Mouse (Mus musculus) embryonic facial prominence, embryonic 10.5 days (tissue): ENCODE results near the gene Mlh3. TPM values are rescaled to one million over a fixed set of nuclear protein-coding genes. Genes with fewer than 3 reads are reported as not detected.
"Not testable (repeated sequence)": the region's sequence is repeated elsewhere in the genome, so short reads cannot be mapped to it uniquely, and the experiment has no call there.

ENCODE experiments used
- DNase-seq: peaks from one replicate; pipeline ENCODE4 v3.0.0-alpha.2; 2017; ENCODE audit warnings: low spot score
- H3K27ac ChIP-seq: fragments of 300-500 bp; sonication (generic); replicated peaks from 2 replicates; pipeline ENCODE4 v1.5.1; 2016; ENCODE audit warnings: mild to moderate bottlenecking
- H3K27me3 ChIP-seq: fragments of 300-500 bp; sonication (generic); replicated peaks from 2 replicates; pipeline ENCODE4 v1.6.1; 2016; ENCODE audit warnings: low read depth, mild to moderate bottlenecking; ENCODE audit not compliant: poor library complexity, severe bottlenecking
- H3K36me3 ChIP-seq: fragments of 300-500 bp; sonication (generic); replicated peaks from 2 replicates; pipeline ENCODE4 v1.6.1; 2016; ENCODE audit warnings: mild to moderate bottlenecking, moderate library complexity
- H3K4me1 ChIP-seq: fragments of 300-500 bp; sonication (generic); 2 replicates; pipeline ENCODE4 v1.6.1; 2016
- H3K4me3 ChIP-seq: fragments of 300-500 bp; sonication (generic); 2 replicates; pipeline ENCODE4 v1.5.1; 2016; ENCODE audit warnings: mild to moderate bottlenecking, moderate library complexity
- H3K9me3 ChIP-seq: fragments of 300-500 bp; sonication (generic); 2 replicates; pipeline ENCODE4 v1.6.1; 2016; ENCODE audit warnings: mild to moderate bottlenecking
- WGBS: fragments of 180-500 bp; shearing (Covaris S2); methylation state at CpG from one replicate; pipeline ENCODE4 v1.1.7; 2016; 5-methylcytosine and 5-hydroxymethylcytosine counted together
- polyA plus RNA-seq: library from polyadenylated mRNA; unstranded; fragments of >200 nt; fragmentation: Nextera tagmentation; extraction: Ambion mirVana; gene quantifications from 2 replicates; pipeline ENCODE4 v1.2.1, GENCODE M21; 2016

Gene Mlh3
- polyA plus RNA-seq, 1 experiment from 2014 or later: 8.2 TPM

GRCm38 (mm10) chr12:85291541-85291940, 21.1 kb upstream of the Mlh3 start:
- Histone ChIP-seq H3K27ac (no peak overlapping the region), H3K36me3 (no peaks in the 10 kb centered on the region; the same call in 1 of the 2 replicates), H3K27me3 (peaks cover 24% of the 10 kb centered on the region), H3K4me1 (peaks cover 22% of the 10 kb centered on the region), H3K4me3 (no peak overlapping the region), H3K9me3 (peaks cover 9% of the 10 kb centered on the region; the same call in 1 of the 2 replicates)
- no peak for DNase-seq

- peaks cover 20% of the 10 kb centered on the region for H3K4me1 ChIP-seq
- no peak overlapping the region for H3K4me3 ChIP-seq
- 80% methylated on average over 10 of the region's 10 CpGs for WGBS
- DNase-seq: no peak
- H3K27ac ChIP-seq: no peak overlapping the region
- no peaks in the 10 kb centered on the region for H3K36me3 ChIP-seq
- peaks cover 9% of the 10 kb centered on the region; the same call in 1 of the 2 replicates for H3K9me3 ChIP-seq
- H3K27me3 ChIP-seq: peaks cover 24% of the 10 kb centered on the region
Measured at GRCm38 (mm10) chr12:85290633-85291032, 20.2 kb upstream of the Mlh3 start.

GRCm38 (mm10) chr12:85289157-85290000, 19.0 kb upstream of the Mlh3 start:
- Histone ChIP-seq H3K9me3 (peaks cover 2% of the 10 kb centered on the region; the same call in 1 of the 2 replicates), H3K4me1 (peaks cover 20% of the 10 kb centered on the region), H3K36me3 (no peaks in the 10 kb centered on the region), H3K4me3 (peak overlapping the region; percentile 65), H3K27ac (peak overlapping the region; percentile 80), H3K27me3 (peaks cover 24% of the 10 kb centered on the region)
- no peak for DNase-seq
- WGBS: 58% methylated on average over 24 of the region's 24 CpGs

GRCm38 (mm10) chr12:85288486-85289156, 18.2 kb upstream of the Mlh3 start, which contains the start of gene Zc2hc1c:
Gene Zc2hc1c, plus strand, starts transcription at chr12:85288591.
- no peaks in the 10 kb centered on the region for H3K9me3 ChIP-seq
- peak; percentile 94 for DNase-seq
- no peaks in the 10 kb centered on the region for H3K36me3 ChIP-seq
- H3K27me3 ChIP-seq: peaks cover 24% of the 10 kb centered on the region
- WGBS: 2% methylated on average over 31 of the region's 31 CpGs
- H3K27ac ChIP-seq: peak within 1 kb of the TSS; percentile 80
- peak within 1 kb of the TSS; percentile 65 for H3K4me3 ChIP-seq
- peaks cover 20% of the 10 kb centered on the region for H3K4me1 ChIP-seq

GRCm38 (mm10) chr12:85287809-85288485, 17.5 kb upstream of the Mlh3 start, which contains the start of gene Acyp1:
Gene Acyp1, minus strand, starts transcription at chr12:85288438.
- H3K4me3 ChIP-seq: peak within 1 kb of the TSS; percentile 65
- H3K27ac ChIP-seq: peak within 1 kb of the TSS; percentile 80
- WGBS: 9% methylated on average over 21 of the region's 21 CpGs
- no peaks in the 10 kb centered on the region for H3K36me3 ChIP-seq
- no peaks in the 10 kb centered on the region for H3K9me3 ChIP-seq
- DNase-seq: no peak
- H3K4me1 ChIP-seq: peaks cover 20% of the 10 kb centered on the region
- H3K27me3 ChIP-seq: peaks cover 24% of the 10 kb centered on the region

GRCm38 (mm10) chr12:85286941-85287340, 16.5 kb upstream of the Mlh3 start:
- Histone ChIP-seq H3K27me3 (peaks cover 24% of the 10 kb centered on the region), H3K36me3 (no peaks in the 10 kb centered on the region), H3K9me3 (no peaks in the 10 kb centered on the region), H3K4me1 (peaks cover 20% of the 10 kb centered on the region), H3K4me3 (no peak overlapping the region), H3K27ac (no peak overlapping the region)
- DNase-seq: peak; percentile 39
- 14% methylated on average over 3 of the region's 5 CpGs for WGBS

GRCm38 (mm10) chr12:85284996-85285395, 14.6 kb upstream of the Mlh3 start:
- Histone ChIP-seq H3K36me3 (no peaks in the 10 kb centered on the region), H3K4me3 (no peak overlapping the region), H3K27ac (no peak overlapping the region), H3K27me3 (peaks cover 13% of the 10 kb centered on the region), H3K4me1 (peaks cover 22% of the 10 kb centered on the region), H3K9me3 (no peaks in the 10 kb centered on the region)
- WGBS: 88% methylated on average over 4 of the region's 4 CpGs
- no peak for DNase-seq

GRCm38 (mm10) chr12:85284331-85284730, 13.9 kb upstream of the Mlh3 start:
- Histone ChIP-seq H3K27me3 (peaks cover 7% of the 10 kb centered on the region), H3K9me3 (no peaks in the 10 kb centered on the region), H3K4me1 (peaks cover 26% of the 10 kb centered on the region), H3K36me3 (no peaks in the 10 kb centered on the region), H3K27ac (no peak overlapping the region), H3K4me3 (no peak overlapping the region)
- DNase-seq: no peak
- 70% methylated on average over 8 of the region's 8 CpGs for WGBS

- not testable (repeated sequence) for H3K27ac ChIP-seq, H3K36me3 ChIP-seq, H3K27me3 ChIP-seq, DNase-seq, H3K4me3 ChIP-seq, H3K4me1 ChIP-seq, H3K9me3 ChIP-seq
- WGBS: 92% methylated on average over 1 of the region's 4 CpGs
Measured at GRCm38 (mm10) chr12:85281756-85282155, 11.4 kb upstream of the Mlh3 start.

- peaks cover 9% of the 10 kb centered on the region for H3K4me1 ChIP-seq
- H3K36me3 ChIP-seq: no peaks in the 10 kb centered on the region
- H3K27ac ChIP-seq: no peak overlapping the region
- H3K4me3 ChIP-seq: peak overlapping the region; percentile 84
- WGBS: 70% methylated on average over 12 of the region's 12 CpGs
- no peaks in the 10 kb centered on the region for H3K9me3 ChIP-seq
- DNase-seq: no peak
- no peaks in the 10 kb centered on the region for H3K27me3 ChIP-seq
Measured at GRCm38 (mm10) chr12:85280845-85281651, 10.6 kb upstream of the Mlh3 start.

- H3K27me3 ChIP-seq: no peaks in the 10 kb centered on the region
- peak overlapping the region; percentile 91 for H3K27ac ChIP-seq
- peak overlapping the region; percentile 84 for H3K4me3 ChIP-seq
- under 1% methylated on average over 31 of the region's 31 CpGs for WGBS
- H3K4me1 ChIP-seq: peaks cover 9% of the 10 kb centered on the region
- H3K36me3 ChIP-seq: peaks cover 6% of the 10 kb centered on the region; the same call in 1 of the 2 replicates
- H3K9me3 ChIP-seq: no peaks in the 10 kb centered on the region
- peak; percentile 96 for DNase-seq
Measured at GRCm38 (mm10) chr12:85280105-85280844, 9.9 kb upstream of the Mlh3 start.
